Mouse (Mus musculus) kidney, postnatal 25 days (tissue): ENCODE results near the gene Atp8a2.

Experiments
- DNase-seq, 2 experiments: peaks; one replicate each; pipeline ENCODE4 v3.0.0; 2021; ENCODE audit warnings: mixed read lengths in 2 of 2

Gene Atp8a2

DNA sequence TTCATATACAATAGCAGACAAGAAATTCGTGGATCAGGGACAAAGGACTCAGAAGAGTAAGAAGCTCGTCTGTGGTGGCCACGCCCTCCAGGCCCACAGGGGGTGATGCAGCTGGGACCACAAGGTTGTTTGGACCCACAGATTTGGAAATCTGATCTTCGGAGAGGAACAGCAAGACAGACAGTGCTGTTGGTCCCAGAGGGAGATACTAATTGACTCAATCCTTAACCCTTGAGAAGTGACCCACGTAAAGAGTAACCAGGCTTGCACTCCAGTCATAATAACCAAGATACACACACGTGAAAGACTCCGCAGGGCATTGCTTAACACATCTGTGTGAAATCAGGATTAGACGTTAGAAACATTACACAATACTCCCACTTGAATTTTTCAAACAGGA is 605.1 kb downstream of the Atp8a2 start:
- DNase-seq, result no peak

DNA sequence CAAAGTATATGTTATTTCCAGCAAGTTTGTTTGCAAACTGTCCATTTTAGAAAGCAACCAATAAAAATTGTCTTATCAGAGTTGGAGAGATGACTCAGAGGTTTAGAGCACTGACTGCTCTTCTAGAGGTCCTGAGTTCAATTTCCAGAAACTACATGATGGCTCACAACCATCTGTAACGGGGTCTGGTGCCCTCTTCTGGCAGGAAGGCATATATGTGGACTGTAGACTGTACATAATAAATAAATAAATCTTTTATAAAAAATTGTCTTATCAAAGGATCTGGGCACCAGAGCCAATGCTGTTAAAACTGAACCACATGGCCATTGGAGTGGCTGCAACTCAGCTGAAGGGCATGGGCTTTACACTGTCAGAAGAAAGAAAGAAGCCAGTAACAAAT is 606.4 kb downstream of the Atp8a2 start:
- peak in 1 of 2 experiments; percentile 52 for DNase-seq
